ENCODE assay signal across 8 mouse cellular contexts in genomic region chr10:120270777-120271176, GRCm38 (mm10). TPM values are rescaled to one million over a fixed set of nuclear protein-coding genes. Genes with fewer than 3 reads are reported as not detected.
DNase-seq lines count a peak whose midpoint lies in the region; ATAC-seq lines count a peak whose summit lies in the region.

No protein-coding gene starts in this region.

- H3K36me3 ChIP-seq in midbrain, embryonic 11.5 days (ENCODE audit: control insufficient read depth, insufficient read depth, low read length): no peaks in the 10 kb centered on the region

- H3K4me2 ChIP-seq in midbrain, embryonic 11.5 days: no peak overlapping the region

- no peaks in the 10 kb centered on the region for H3K27me3 ChIP-seq in midbrain, embryonic 11.5 days (ENCODE audit: control insufficient read depth, insufficient read depth, low read length)

- H3K4me3 ChIP-seq in midbrain, embryonic 11.5 days (ENCODE audit: low read depth, low read length): no peak overlapping the region

- H3K27ac ChIP-seq in midbrain, embryonic 11.5 days (ENCODE audit: low read depth, low read length): no peak overlapping the region

- H3K9me3 ChIP-seq in midbrain, embryonic 11.5 days (ENCODE audit: control insufficient read depth, low read length): no peaks in the 10 kb centered on the region

- ATAC-seq in midbrain, embryonic 11.5 days (ENCODE audit: low FRiP score): no peak

- no peak overlapping the region for H3K9ac ChIP-seq in midbrain, embryonic 11.5 days (ENCODE audit: low read length)

- peak; percentile 27 for DNase-seq in gastrocnemius, adult 18-20 months (ENCODE audit: low spot score)
- DNase-seq in gastrocnemius, adult 8-10 months (ENCODE audit: low spot score in 2 of 2): no peak
- peak; percentile 70 for DNase-seq in testis, postnatal 10 days (ENCODE audit: low spot score)
- DNase-seq in testis, postnatal 14 days (ENCODE audit: low spot score): no peak
- peak; percentile 36 for DNase-seq in c-Kit-negative CD71-positive TER-119-positive erythroid progenitor cells, embryonic 14.5 days (ENCODE audit: low read depth, low spot score)
- DNase-seq in kidney, postnatal 36 days: peak; percentile 47 to 80
- DNase-seq in naive thymus-derived CD4-positive, alpha-beta T cell, adult 2 months (ENCODE audit: low read depth): peak; percentile 82
- DNase-seq in midbrain, embryonic 11.5 days (ENCODE audit: low spot score, missing footprints): no peak

- WGBS in midbrain, embryonic 11.5 days: 81% methylated on average over 4 of the region's 4 CpGs

- peaks cover 2% of the 10 kb centered on the region; the same call in 1 of the 2 replicates for H3K4me1 ChIP-seq in midbrain, embryonic 11.5 days (ENCODE audit: control insufficient read depth, insufficient read depth, low read length)

RNA-seq across cellular contexts. Expression of gene Llph, which starts 43.9 kb away (rescaled TPM):
- total RNA-seq in gastrocnemius, adult 18-20 months (2021): 10 to 100 TPM; 15.9 to 17.3 TPM
- 10 to 100 TPM in 3 of 4 experiments, 1 to 10 TPM in 1; 9.5 to 15.0 (median 12.4) TPM for total RNA-seq in gastrocnemius, adult 8-10 months (2022)
- 53.7 and 58.3 TPM in 2 replicates for polyA plus RNA-seq in midbrain, embryonic 11.5 days (2014; fragmentation: Nextera tagmentation; extraction: Ambion mirVana)

Comparison
In these comparisons a context has a peak if more than half of its experiments do, and no peak if none do; other contexts are left out.
1. DNase-seq: peak in gastrocnemius, adult 18-20 months (single experiment), testis, postnatal 10 days (single experiment), c-Kit-negative CD71-positive TER-119-positive erythroid progenitor cells, embryonic 14.5 days (single experiment), kidney, postnatal 36 days (2 of 2) and naive thymus-derived CD4-positive, alpha-beta T cell, adult 2 months (single experiment); none in gastrocnemius, adult 8-10 months (0 of 2), testis, postnatal 14 days (single experiment) and midbrain, embryonic 11.5 days (single experiment).